7 mouse cellular contexts compared by ENCODE assay signal in the genomic region with DNA sequence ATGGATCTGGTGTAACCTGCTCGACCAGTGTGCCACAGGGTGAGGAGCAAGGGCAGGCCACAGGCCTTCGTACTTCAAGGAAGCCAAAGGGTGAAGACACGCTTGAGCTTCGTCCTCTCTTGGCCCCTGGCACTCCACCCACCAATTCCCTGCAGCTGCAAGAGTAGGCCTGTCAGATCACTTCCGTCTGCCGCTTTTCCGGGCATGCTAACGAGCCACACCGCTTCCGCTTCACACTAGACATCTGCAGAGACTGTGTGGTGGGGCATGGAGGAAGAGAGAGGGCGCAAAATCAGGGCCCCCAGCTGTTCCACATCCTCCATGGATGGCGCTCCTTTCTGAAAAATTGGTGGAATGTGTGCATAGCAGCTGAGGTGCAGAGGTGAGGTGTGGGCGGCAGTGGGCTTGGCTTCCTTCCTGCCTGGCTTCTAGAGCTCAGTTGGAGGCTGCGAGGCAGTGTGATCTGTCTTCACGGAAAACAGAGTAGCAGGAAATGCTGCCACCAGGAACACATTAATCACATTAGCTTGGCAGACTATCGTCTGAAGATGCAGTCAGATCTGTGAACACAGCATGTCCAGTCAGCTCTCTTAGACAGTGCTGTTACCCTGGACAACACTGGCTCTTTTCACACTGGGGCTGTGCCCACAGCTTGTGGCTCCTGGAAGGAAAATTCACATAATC.
DNase-seq lines count a peak whose midpoint lies in the region; ATAC-seq lines count a peak whose summit lies in the region.

No protein-coding gene starts in this region.

- WGBS in embryonic facial prominence, embryonic 11.5 days = 24% methylated on average over 16 of the region's 16 CpGs
- WGBS in heart, embryonic 12.5 days = 51% methylated on average over 16 of the region's 16 CpGs
- 22% methylated on average over 16 of the region's 16 CpGs for WGBS in kidney, embryonic 14.5 days
- WGBS in liver, embryonic 12.5 days (ENCODE audit: insufficient replicate concordance) = 21% methylated on average over 16 of the region's 16 CpGs
- 22% methylated on average over 16 of the region's 16 CpGs for WGBS in stomach, embryonic 15.5 days

- H3K4me3 ChIP-seq in embryonic facial prominence, embryonic 11.5 days (ENCODE audit: low read depth, low read length) = no peak overlapping the region
- H3K4me3 ChIP-seq in heart, embryonic 12.5 days = no peak overlapping the region
- H3K4me3 ChIP-seq in kidney, embryonic 14.5 days (ENCODE audit: low read length) = no peak overlapping the region
- H3K4me3 ChIP-seq in liver, embryonic 12.5 days = no peak overlapping the region
- H3K4me3 ChIP-seq in stomach, embryonic 15.5 days (replicated peaks) = no peak overlapping the region

- 0 out of 2 replicates have a peak, but pooled peaks cover 2% of the 10 kb centered on the region for H3K4me1 ChIP-seq in embryonic facial prominence, embryonic 11.5 days (ENCODE audit: control insufficient read depth, insufficient read depth, low read length)
- peaks cover 6% of the 10 kb centered on the region; the same call in 1 of the 2 replicates for H3K4me1 ChIP-seq in heart, embryonic 12.5 days (replicated peaks)
- H3K4me1 ChIP-seq in kidney, embryonic 14.5 days (ENCODE audit: control insufficient read depth, insufficient read depth, low read length) = no peaks in the 10 kb centered on the region
- H3K4me1 ChIP-seq in liver, embryonic 12.5 days = peaks cover 7% of the 10 kb centered on the region; the same call in 1 of the 2 replicates
- peaks cover 7% of the 10 kb centered on the region; the same call in 1 of the 2 replicates for H3K4me1 ChIP-seq in stomach, embryonic 15.5 days

- H3K9me3 ChIP-seq in embryonic facial prominence, embryonic 11.5 days (replicated peaks; ENCODE audit: control insufficient read depth, low read length) = no peaks in the 10 kb centered on the region
- no peaks in the 10 kb centered on the region for H3K9me3 ChIP-seq in heart, embryonic 12.5 days (replicated peaks)
- H3K9me3 ChIP-seq in kidney, embryonic 14.5 days (ENCODE audit: control insufficient read depth, low read length) = no peaks in the 10 kb centered on the region
- H3K9me3 ChIP-seq in liver, embryonic 12.5 days (replicated peaks) = no peaks in the 10 kb centered on the region
- H3K9me3 ChIP-seq in stomach, embryonic 15.5 days = no peaks in the 10 kb centered on the region

- DNase-seq in adrenal gland, adult 18-20 months (ENCODE audit: low spot score in 2 of 2) = peak; percentile 9 to 29
- peak; percentile 62 for DNase-seq in embryonic facial prominence, embryonic 11.5 days (ENCODE audit: low spot score)
- DNase-seq in naive thymus-derived CD4-positive, alpha-beta T cell, adult 2 months (ENCODE audit: low read depth) = peak; percentile 80

- no peaks in the 10 kb centered on the region for H3K27me3 ChIP-seq in embryonic facial prominence, embryonic 11.5 days (ENCODE audit: control insufficient read depth, insufficient read depth, low read length)
- no peaks in the 10 kb centered on the region for H3K27me3 ChIP-seq in heart, embryonic 12.5 days (replicated peaks)
- no peaks in the 10 kb centered on the region for H3K27me3 ChIP-seq in kidney, embryonic 14.5 days (ENCODE audit: control insufficient read depth, insufficient read depth, low read length)
- no peaks in the 10 kb centered on the region for H3K27me3 ChIP-seq in liver, embryonic 12.5 days (replicated peaks)
- H3K27me3 ChIP-seq in stomach, embryonic 15.5 days (replicated peaks) = no peaks in the 10 kb centered on the region

- H3K4me2 ChIP-seq in embryonic facial prominence, embryonic 11.5 days (ENCODE audit: low read depth, low read length) = no peak overlapping the region
- H3K4me2 ChIP-seq in heart, embryonic 12.5 days = peak overlapping the region; percentile 17; the same call in 1 of the 2 replicates
- no peak overlapping the region; the same call in 1 of the 2 replicates for H3K4me2 ChIP-seq in kidney, embryonic 14.5 days (replicated peaks; ENCODE audit: low read depth, low read length)
- no peak overlapping the region for H3K4me2 ChIP-seq in liver, embryonic 12.5 days
- peak overlapping the region; percentile 28 for H3K4me2 ChIP-seq in stomach, embryonic 15.5 days

- H3K9ac ChIP-seq in embryonic facial prominence, embryonic 11.5 days (replicated peaks; ENCODE audit: low read length) = no peak overlapping the region
- no peak overlapping the region for H3K9ac ChIP-seq in heart, embryonic 12.5 days
- no peak overlapping the region for H3K9ac ChIP-seq in kidney, embryonic 14.5 days (ENCODE audit: low read depth, low read length)
- no peak overlapping the region for H3K9ac ChIP-seq in liver, embryonic 12.5 days
- no peak overlapping the region for H3K9ac ChIP-seq in stomach, embryonic 15.5 days

- H3K27ac ChIP-seq in embryonic facial prominence, embryonic 11.5 days (replicated peaks; ENCODE audit: low read depth, low read length) = no peak overlapping the region
- H3K27ac ChIP-seq in heart, embryonic 12.5 days (ENCODE audit: poor library complexity, severe bottlenecking) = no peak overlapping the region
- no peak overlapping the region; the same call in 1 of the 2 replicates for H3K27ac ChIP-seq in kidney, embryonic 14.5 days (ENCODE audit: low read depth, low read length)
- H3K27ac ChIP-seq in liver, embryonic 12.5 days = no peak overlapping the region
- peak overlapping the region; percentile 38; the same call in 1 of the 2 replicates for H3K27ac ChIP-seq in stomach, embryonic 15.5 days

- H3K36me3 ChIP-seq in embryonic facial prominence, embryonic 11.5 days (replicated peaks; ENCODE audit: control insufficient read depth, insufficient read depth, low read depth, low read length) = no peaks in the 10 kb centered on the region
- H3K36me3 ChIP-seq in heart, embryonic 12.5 days = no peaks in the 10 kb centered on the region
- no peaks in the 10 kb centered on the region for H3K36me3 ChIP-seq in kidney, embryonic 14.5 days (ENCODE audit: control insufficient read depth, insufficient read depth, low read length)
- no peaks in the 10 kb centered on the region for H3K36me3 ChIP-seq in liver, embryonic 12.5 days
- H3K36me3 ChIP-seq in stomach, embryonic 15.5 days = no peaks in the 10 kb centered on the region

- peak; percentile 50 for ATAC-seq in embryonic facial prominence, embryonic 11.5 days (replicated peaks; ENCODE audit: insufficient number of reproducible peaks, low FRiP score, low TSS enrichment, low read depth)
- no peak for ATAC-seq in heart, embryonic 12.5 days (ENCODE audit: insufficient number of reproducible peaks, low FRiP score)
- ATAC-seq in kidney, embryonic 14.5 days (ENCODE audit: low FRiP score, low TSS enrichment) = peak; percentile 89
- ATAC-seq in liver, embryonic 12.5 days = peak; percentile 40; the same call in 1 of the 2 replicates
- ATAC-seq in stomach, embryonic 15.5 days (ENCODE audit: insufficient read depth, low FRiP score, low read depth) = peak; percentile 73; the same call in 1 of the 2 replicates

Comparison
In these comparisons a context has a peak if more than half of its experiments do, and no peak if none do; other contexts are left out.
1. DNase-seq: peak in every context shown above with its lines; median percentile 80 in naive thymus-derived CD4-positive, alpha-beta T cell, adult 2 months; 62 in embryonic facial prominence, embryonic 11.5 days; 19 in adrenal gland, adult 18-20 months.
2. H3K4me2 ChIP-seq: peak in heart, embryonic 12.5 days (single experiment) and stomach, embryonic 15.5 days (single experiment); none in embryonic facial prominence, embryonic 11.5 days (single experiment), kidney, embryonic 14.5 days (single experiment) and liver, embryonic 12.5 days (single experiment).